Mouse (Mus musculus) ES-E14 (cell line): Measurements from ENCODE around the gene Zfp541.

Experiments used
- MAFK ChIP-seq: IDR thresholded peaks from 2 replicates; pipeline ENCODE4 v1.6.1; 2014; ENCODE audit warnings: mild to moderate bottlenecking, low read depth, low read length, inconsistent platforms; ENCODE audit not compliant: insufficient read depth
- ZC3H11A ChIP-seq: IDR thresholded peaks from 2 replicates; pipeline ENCODE4 v1.6.1; 2012; ENCODE audit warnings: low read depth, mild to moderate bottlenecking, inconsistent platforms, low read length, borderline replicate concordance
- ZNF384 ChIP-seq: IDR thresholded peaks from 2 replicates; pipeline ENCODE4 v1.6.1; 2012; ENCODE audit warnings: low read depth, low read length, inconsistent platforms

DNA sequence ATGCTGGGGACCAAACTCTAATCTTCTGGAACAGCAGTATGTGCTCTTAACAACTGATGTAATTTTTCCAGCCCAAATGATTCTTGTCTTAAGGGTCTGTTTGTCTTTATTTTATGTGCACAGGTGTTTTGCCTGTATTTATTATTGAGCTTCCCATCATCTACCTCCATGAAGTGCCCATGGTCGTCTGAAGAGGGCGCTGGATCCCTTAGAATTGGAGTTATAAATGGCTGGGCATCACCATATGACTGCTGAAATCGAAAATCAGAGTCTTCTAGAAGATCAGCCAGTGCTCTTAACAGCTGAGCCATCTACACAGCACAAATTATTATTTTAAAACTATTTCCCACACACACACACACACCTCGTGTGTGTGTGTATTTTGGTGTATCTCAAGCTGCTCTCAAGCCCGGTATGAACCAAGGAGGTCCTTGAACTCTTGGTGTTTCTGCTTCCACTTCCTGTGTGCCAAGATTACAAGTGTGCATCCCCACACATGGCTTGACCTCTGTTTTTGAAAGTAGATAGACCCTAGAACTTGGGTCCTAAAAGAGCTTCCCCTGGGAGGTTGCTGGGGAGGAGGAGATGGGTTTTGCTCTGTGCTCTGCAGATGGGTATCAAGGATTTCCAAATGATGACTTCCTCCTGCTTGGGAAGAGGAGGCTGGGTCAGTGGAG, 5.0 kb upstream of the Zfp541 start:
- no peak for TF ChIP-seq MAFK
- TF ChIP-seq ZNF384 = no peak
- peak; percentile 15; the same call in 1 of the 2 replicates for TF ChIP-seq ZC3H11A
